Mouse (Mus musculus): ENCODE results near the gene Zfp277. TPM values are rescaled to one million over a fixed set of nuclear protein-coding genes. Genes with fewer than 3 reads are reported as not detected.

Zfp277 gene
- total and polyA plus RNA-seq, 2 experiments from 2014 or later: 24.6 to 31.1 TPM

- DNase-seq (ENCODE audit: low spot score) (no peak), ATAC-seq (no peak)
- H3K4me2 ChIP-seq (ENCODE audit: low read depth, low read length): no peak overlapping the region
- H3K36me3 ChIP-seq (ENCODE audit: insufficient read depth, low read length): no peaks in the 10 kb centered on the region
- H3K27me3 ChIP-seq (ENCODE audit: insufficient read depth, low read length): no peaks in the 10 kb centered on the region
- H3K27ac ChIP-seq: no peak overlapping the region
- no peak overlapping the region for H3K4me3 ChIP-seq (ENCODE audit: low read length)
- no peaks in the 10 kb centered on the region; the same call in 1 of the 2 replicates for H3K9me3 ChIP-seq (ENCODE audit: low read length)
- no peak for TF ChIP-seq CTCF (IDR thresholded peaks at IDR 0.05; ENCODE audit: low read depth)
- H3K4me1 ChIP-seq (ENCODE audit: insufficient read depth, low read length): no peaks in the 10 kb centered on the region
- no peak overlapping the region for H3K9ac ChIP-seq (replicated peaks; ENCODE audit: low read length)
- WGBS: 76% methylated on average over 4 of the region's 4 CpGs
These were observed 159.2 kb downstream of the Zfp277 start for GRCm38 (mm10) chr12:40286539-40286938.

GRCm38 (mm10) chr12:40280596-40281325 lies 164.9 kb downstream of the Zfp277 start:
- Histone ChIP-seq H3K36me3 (ENCODE audit: insufficient read depth, low read length) (no peaks in the 10 kb centered on the region), H3K9me3 (ENCODE audit: low read length) (no peaks in the 10 kb centered on the region), H3K4me3 (ENCODE audit: low read length) (no peak overlapping the region), H3K27me3 (ENCODE audit: insufficient read depth, low read length) (no peaks in the 10 kb centered on the region), H3K4me1 (ENCODE audit: insufficient read depth, low read length) (no peaks in the 10 kb centered on the region), H3K9ac (replicated peaks; ENCODE audit: low read length) (no peak overlapping the region), H3K27ac (no peak overlapping the region), H3K4me2 (ENCODE audit: low read depth, low read length) (no peak overlapping the region)
- WGBS: 86% methylated on average over 4 of the region's 4 CpGs
- ATAC-seq (no peak), DNase-seq (ENCODE audit: low spot score) (no peak)
- no peak for TF ChIP-seq CTCF (IDR thresholded peaks at IDR 0.05; ENCODE audit: low read depth)

GRCm38 (mm10) chr12:40277581-40277980 lies 168.1 kb downstream of the Zfp277 start:
- no peak for TF ChIP-seq CTCF (IDR thresholded peaks at IDR 0.05; ENCODE audit: low read depth)
- Histone ChIP-seq H3K4me3 (ENCODE audit: low read length) (no peak overlapping the region), H3K9ac (replicated peaks; ENCODE audit: low read length) (no peak overlapping the region), H3K4me2 (ENCODE audit: low read depth, low read length) (no peak overlapping the region), H3K36me3 (ENCODE audit: insufficient read depth, low read length) (no peaks in the 10 kb centered on the region), H3K4me1 (ENCODE audit: insufficient read depth, low read length) (no peaks in the 10 kb centered on the region), H3K9me3 (ENCODE audit: low read length) (no peaks in the 10 kb centered on the region), H3K27me3 (ENCODE audit: insufficient read depth, low read length) (no peaks in the 10 kb centered on the region), H3K27ac (no peak overlapping the region)
- WGBS: 86% methylated on average over 3 of the region's 3 CpGs
- DNase-seq (ENCODE audit: low spot score) (no peak), ATAC-seq (no peak)

GRCm38 (mm10) chr12:40274931-40275330 lies 170.8 kb downstream of the Zfp277 start:
- TF ChIP-seq CTCF (IDR thresholded peaks at IDR 0.05; ENCODE audit: low read depth): no peak
- Histone ChIP-seq H3K36me3 (ENCODE audit: insufficient read depth, low read length) (no peaks in the 10 kb centered on the region), H3K27ac (no peak overlapping the region), H3K27me3 (ENCODE audit: insufficient read depth, low read length) (no peaks in the 10 kb centered on the region), H3K4me1 (ENCODE audit: insufficient read depth, low read length) (no peaks in the 10 kb centered on the region), H3K4me2 (ENCODE audit: low read depth, low read length) (no peak overlapping the region), H3K9me3 (ENCODE audit: low read length) (no peaks in the 10 kb centered on the region), H3K4me3 (ENCODE audit: low read length) (no peak overlapping the region), H3K9ac (replicated peaks; ENCODE audit: low read length) (no peak overlapping the region)
- ATAC-seq: no peak
- DNase-seq (ENCODE audit: low spot score): no peak

- no peaks in the 10 kb centered on the region for H3K9me3 ChIP-seq (ENCODE audit: low read length)
- no peak overlapping the region for H3K27ac ChIP-seq
- WGBS: 90% methylated on average over 4 of the region's 4 CpGs
- H3K4me1 ChIP-seq (ENCODE audit: insufficient read depth, low read length): no peaks in the 10 kb centered on the region
- no peaks in the 10 kb centered on the region for H3K36me3 ChIP-seq (ENCODE audit: insufficient read depth, low read length)
- H3K9ac ChIP-seq (replicated peaks; ENCODE audit: low read length): no peak overlapping the region
- no peak overlapping the region for H3K4me2 ChIP-seq (ENCODE audit: low read depth, low read length)
- no peak overlapping the region for H3K4me3 ChIP-seq (ENCODE audit: low read length)
- ATAC-seq: no peak
- no peak for DNase-seq (ENCODE audit: low spot score)
- TF ChIP-seq CTCF (IDR thresholded peaks at IDR 0.05; ENCODE audit: low read depth): no peak
- H3K27me3 ChIP-seq (ENCODE audit: insufficient read depth, low read length): no peaks in the 10 kb centered on the region
These were observed 172.4 kb downstream of the Zfp277 start for GRCm38 (mm10) chr12:40273339-40273738.

GRCm38 (mm10) chr12:40272710-40273109 lies 173.0 kb downstream of the Zfp277 start:
- WGBS: 84% methylated on average over 4 of the region's 4 CpGs
- TF ChIP-seq CTCF (IDR thresholded peaks at IDR 0.05; ENCODE audit: low read depth): no peak

GRCm38 (mm10) chr12:40268313-40268712 lies 177.4 kb downstream of the Zfp277 start:
- TF ChIP-seq CTCF (IDR thresholded peaks at IDR 0.05; ENCODE audit: low read depth): no peak
- Histone ChIP-seq H3K36me3 (ENCODE audit: insufficient read depth, low read length) (no peaks in the 10 kb centered on the region), H3K9me3 (ENCODE audit: low read length) (no peaks in the 10 kb centered on the region), H3K4me2 (ENCODE audit: low read depth, low read length) (no peak overlapping the region), H3K27ac (no peak overlapping the region), H3K4me3 (ENCODE audit: low read length) (no peak overlapping the region), H3K27me3 (ENCODE audit: insufficient read depth, low read length) (no peaks in the 10 kb centered on the region), H3K9ac (replicated peaks; ENCODE audit: low read length) (no peak overlapping the region), H3K4me1 (ENCODE audit: insufficient read depth, low read length) (no peaks in the 10 kb centered on the region)
- WGBS: 71% methylated on average over 2 of the region's 2 CpGs
- DNase-seq (ENCODE audit: low spot score) (no peak), ATAC-seq (no peak)

More at GRCm38 (mm10) chr12:40272710-40273109, 173.0 kb downstream of the Zfp277 start:
- Histone ChIP-seq H3K9me3 (ENCODE audit: low read length) (no peaks in the 10 kb centered on the region), H3K4me3 (ENCODE audit: low read length) (no peak overlapping the region), H3K36me3 (ENCODE audit: insufficient read depth, low read length) (no peaks in the 10 kb centered on the region), H3K27ac (no peak overlapping the region), H3K27me3 (ENCODE audit: insufficient read depth, low read length) (no peaks in the 10 kb centered on the region), H3K9ac (replicated peaks; ENCODE audit: low read length) (no peak overlapping the region), H3K4me1 (ENCODE audit: insufficient read depth, low read length) (no peaks in the 10 kb centered on the region), H3K4me2 (ENCODE audit: low read depth, low read length) (no peak overlapping the region)
- DNase-seq (ENCODE audit: low spot score): no peak
- no peak for ATAC-seq

Other genes with a start within 250 kb of the Zfp277 start
- not detected in 2 replicates for gene Lsmem1, start 246.4 kb downstream of the Zfp277 start, total RNA-seq (2014; rRNA removed)
- 0.09 and 0.24 TPM in 2 replicates for gene Lsmem1, start 246.4 kb downstream of the Zfp277 start, polyA plus RNA-seq (2015; fragmentation: Nextera tagmentation; extraction: Ambion mirVana)
- 36.0 and 37.8 TPM in 2 replicates for gene Ifrd1, start 197.4 kb downstream of the Zfp277 start, total RNA-seq (2014; rRNA removed)
- 118 and 128 TPM in 2 replicates for gene Ifrd1, start 197.4 kb downstream of the Zfp277 start, polyA plus RNA-seq (2015; fragmentation: Nextera tagmentation; extraction: Ambion mirVana)
- 25.9 and 30.7 TPM in 2 replicates for gene Dock4, start 50 bp upstream of the Zfp277 start, total RNA-seq (2014; rRNA removed)
- 16.4 and 16.7 TPM in 2 replicates for gene Dock4, start 50 bp upstream of the Zfp277 start, polyA plus RNA-seq (2015; fragmentation: Nextera tagmentation; extraction: Ambion mirVana)